Mouse (Mus musculus): Measurements from ENCODE around the gene Itgb4.

The Itgb4 gene

GRCm38 (mm10) chr11:116028177-116028865 lies 53.8 kb downstream of the Itgb4 start:
- no peak for DNase-seq (ENCODE audit: low spot score)

DNA sequence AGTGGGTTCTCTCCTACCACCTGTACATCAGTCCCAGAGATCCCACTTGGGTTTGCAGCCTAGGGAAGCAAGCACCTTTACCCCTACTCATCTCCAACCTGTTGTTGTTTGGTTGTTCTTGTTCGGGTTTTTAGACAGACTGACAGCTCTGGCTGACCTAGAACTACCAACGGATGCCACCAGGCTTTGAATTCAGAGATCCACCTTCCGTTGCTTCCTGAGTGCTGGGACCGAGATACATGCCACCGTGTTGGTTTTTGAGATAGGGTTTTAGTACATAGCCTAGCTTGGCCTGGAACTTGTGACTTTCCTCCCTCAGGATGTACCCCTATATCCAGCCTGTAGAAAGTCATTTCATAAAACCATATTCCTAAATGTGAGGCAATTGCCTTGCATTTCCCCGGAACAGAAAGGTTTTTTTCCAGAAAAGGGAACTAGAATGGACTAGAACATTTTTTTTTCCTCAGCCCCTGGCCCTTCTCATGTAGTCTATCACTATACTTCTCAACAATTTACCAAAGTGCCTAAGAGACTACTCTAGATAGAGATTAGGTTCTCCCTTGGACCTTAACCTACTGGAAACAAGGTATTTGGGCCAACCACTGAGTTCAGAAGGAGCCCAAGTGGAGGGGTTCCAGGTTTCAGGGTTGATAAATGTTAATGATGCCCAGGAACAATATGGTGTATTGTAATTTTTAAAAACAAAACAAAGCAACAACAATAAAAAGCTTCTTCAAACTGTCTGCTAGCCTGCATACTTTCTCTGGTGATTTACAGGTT lies 54.8 kb downstream of the Itgb4 start:
- DNase-seq (ENCODE audit: low spot score), result no peak

DNA sequence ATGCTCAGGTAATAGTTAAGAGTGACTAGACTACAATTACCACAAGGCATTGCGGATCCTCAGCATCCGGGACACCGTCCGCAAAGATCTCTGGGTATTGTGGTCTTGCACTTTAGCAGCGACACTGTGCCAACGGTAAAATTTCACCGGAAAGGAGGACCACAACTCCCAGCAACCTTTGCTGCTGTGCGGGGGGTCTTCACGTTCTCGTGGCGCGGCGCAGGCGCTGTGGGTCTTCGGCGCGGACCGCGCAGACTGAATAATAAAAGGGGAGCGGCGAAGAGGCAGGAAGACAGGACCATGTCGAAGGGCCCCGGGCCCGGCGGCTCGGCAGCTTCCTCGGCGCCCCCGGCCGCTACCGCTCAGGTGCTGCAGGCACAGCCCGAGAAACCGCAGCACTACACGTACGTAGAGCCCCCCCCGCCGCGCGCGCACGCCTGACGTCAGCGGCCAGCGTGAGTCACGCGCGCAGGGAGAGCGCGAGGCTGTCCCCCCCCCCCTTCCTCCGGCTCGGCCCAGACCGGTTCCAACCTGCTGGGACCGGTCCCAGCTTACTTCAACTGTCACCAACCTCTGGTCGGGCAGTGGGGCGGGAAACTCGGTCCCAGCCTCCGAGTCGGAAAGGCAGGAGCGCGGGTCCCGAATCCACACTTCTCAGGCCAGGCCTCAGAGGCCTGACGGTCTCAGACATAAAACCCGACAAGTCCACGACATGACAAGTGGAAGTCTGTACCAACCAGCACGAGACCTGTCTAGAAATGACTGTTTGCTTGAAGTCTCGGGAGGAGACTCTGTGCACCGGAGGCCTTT lies 55.8 kb downstream of the Itgb4 start, which contains the start of gene Unk:
TSS of gene Unk (plus strand) at position 235 of the 810 bp plus-strand sequence.
- peak; percentile 99 for DNase-seq (ENCODE audit: low spot score)

GRCm38 (mm10) chr11:116030898-116031845 lies 56.7 kb downstream of the Itgb4 start:
- no peak for DNase-seq (ENCODE audit: low spot score)

DNA sequence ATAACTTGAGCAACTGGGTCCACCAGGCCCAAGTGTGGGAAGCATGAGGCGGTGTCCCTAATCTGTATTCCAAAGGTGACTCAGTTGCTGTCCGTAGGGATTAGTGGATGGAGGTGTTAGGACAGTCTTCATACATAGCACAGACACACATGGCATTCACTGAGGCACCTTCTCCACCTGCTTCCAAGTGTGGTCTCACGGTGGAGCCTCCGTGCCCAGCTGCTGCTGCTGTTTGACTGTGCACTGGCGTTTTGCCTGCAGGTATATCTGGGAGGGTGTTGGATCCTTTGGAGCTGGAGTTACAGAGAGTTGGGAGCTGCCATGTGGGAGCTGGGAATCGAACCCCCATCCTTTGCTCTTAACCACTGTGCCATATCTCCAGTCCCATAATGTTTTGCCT lies 60.1 kb downstream of the Itgb4 start:
- DNase-seq (ENCODE audit: low spot score), result no peak

DNA sequence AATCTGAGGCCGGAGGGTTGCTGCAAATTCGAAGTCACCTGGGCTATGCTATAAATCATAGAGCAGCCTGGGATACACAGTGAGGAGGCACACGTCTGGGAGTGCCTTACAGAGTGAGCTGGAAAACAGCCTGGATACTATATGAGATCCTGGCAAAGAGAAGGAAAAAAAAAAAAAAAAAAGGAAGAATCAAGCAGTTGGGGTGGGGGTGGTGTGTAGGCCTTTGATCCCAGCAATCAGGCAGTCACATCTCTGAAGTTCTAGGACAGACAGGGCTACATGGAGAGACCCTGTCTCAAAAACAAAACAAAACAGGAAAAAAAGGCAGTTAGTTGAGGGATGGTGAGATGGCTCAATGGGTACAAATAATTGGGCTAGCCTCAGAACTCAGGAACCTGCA lies 62.2 kb downstream of the Itgb4 start:
- DNase-seq (ENCODE audit: low spot score), result no peak

DNA sequence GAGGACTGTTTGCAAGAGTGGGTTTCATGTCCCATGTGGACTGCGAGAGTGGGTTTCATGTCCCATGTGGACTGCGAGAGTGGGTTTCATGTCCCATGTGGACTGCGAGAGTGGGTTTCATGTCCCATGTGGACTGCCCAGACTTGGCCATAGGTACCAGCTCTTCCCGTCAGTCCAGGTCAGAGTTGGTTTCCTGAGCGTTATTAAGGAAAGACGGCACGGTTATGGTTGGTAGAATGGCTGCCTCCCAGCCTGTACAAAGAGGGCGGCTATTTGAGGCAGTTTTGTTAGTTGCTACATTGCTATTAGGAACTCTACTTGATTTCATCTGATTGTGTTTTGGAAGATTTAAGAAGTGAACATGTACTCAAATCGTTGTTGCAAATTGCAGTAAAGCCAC lies 63.3 kb downstream of the Itgb4 start:
- DNase-seq (ENCODE audit: low spot score), result no peak

DNA sequence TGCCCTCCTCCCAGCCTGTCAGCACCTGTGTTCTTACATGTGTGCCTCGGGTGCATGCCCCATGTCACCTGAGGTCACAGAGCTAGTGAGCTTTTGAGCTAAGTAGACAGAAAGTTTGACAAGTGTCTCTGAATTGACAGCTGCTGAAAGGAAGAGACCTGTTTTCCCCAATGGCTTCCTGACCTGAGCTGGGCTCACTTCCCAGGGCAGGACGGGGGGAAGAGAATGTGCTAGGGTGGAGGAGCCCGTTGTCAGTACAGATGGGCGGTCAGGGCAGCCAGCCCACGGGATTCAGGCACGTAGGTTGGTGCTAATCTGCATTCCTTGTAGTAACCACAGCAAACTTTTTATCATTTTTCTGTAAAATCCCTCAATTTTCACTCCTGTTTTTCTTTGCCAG lies 66.1 kb downstream of the Itgb4 start:
- DNase-seq (ENCODE audit: low spot score), result no peak

DNA sequence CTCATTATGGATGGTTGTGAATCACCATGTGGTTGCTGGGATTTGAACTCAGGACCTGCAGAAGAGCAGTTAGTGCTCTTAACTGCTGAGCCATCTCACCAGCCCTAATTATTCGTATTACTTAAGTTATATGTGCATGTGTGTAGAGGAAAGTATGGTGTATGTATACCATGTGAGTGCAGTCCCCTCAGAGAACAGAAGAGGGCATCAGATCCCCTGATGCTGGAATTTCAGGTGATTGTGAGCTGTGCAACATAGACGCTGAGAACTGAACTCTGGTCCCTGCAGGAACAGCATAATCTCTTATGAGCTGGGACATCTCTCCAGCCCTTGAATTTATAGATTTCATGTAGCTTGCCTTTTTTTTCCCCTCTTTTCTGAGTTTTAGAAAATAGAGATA lies 67.3 kb downstream of the Itgb4 start:
- no peak for DNase-seq (ENCODE audit: low spot score)

DNA sequence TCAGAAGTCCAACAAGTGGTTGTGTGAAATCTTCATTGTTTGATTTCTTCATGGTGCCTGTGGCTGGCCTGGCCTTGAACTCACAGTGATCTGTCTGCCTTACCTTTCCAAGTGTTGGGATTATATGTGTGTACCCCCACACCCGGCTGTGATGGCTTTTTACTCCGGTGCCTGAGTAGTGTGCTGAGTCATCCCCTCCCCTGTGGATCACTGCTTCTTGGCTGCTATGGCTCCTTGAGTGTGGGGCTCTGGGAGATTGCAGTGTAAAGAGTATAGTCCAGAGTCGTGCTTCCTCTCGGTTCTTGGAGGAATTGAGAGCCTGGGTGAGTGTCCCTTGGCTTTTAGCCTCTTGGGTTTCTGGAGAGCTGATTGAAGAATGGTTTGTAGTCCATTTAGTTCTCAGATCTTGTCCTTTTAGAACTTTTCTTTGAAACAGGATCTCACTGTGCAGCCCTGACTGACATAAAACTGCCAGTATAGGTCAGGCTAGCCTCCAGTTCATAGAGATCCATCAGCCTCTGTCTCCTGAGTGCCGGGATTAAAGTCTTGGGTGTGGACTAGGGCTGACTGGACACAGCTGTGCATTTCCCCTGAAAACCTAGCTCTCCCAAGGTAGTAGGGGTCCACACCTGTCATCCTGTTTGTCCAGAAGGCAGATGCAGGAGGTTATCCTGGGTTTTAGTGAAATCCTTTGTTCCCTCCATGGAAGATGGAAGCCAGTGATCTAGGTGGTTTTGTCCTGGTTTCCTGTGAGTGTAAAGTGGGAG lies 68.0 kb downstream of the Itgb4 start:
- DNase-seq (ENCODE audit: low spot score), result peak; percentile 27

DNA sequence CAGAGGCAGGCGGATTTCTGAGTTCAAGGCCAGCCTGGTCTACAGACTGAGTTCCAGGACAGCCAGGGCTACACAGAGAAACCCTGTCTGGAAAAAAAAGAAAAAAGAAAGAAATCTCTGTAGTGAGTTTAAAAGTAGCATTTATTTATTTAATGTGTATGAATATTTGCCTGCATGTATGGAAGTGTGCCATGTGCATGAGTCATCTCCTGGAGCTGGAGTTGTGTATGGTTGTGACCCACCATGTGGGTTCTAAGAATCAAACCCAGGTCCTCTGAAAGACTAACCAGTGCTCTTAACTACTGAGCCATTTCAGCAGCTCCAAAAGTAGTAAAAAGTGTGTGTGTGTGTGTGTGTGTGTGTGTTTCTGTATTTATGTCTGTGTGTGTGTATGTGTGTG lies 68.8 kb downstream of the Itgb4 start:
- no peak for DNase-seq (ENCODE audit: low spot score)

DNA sequence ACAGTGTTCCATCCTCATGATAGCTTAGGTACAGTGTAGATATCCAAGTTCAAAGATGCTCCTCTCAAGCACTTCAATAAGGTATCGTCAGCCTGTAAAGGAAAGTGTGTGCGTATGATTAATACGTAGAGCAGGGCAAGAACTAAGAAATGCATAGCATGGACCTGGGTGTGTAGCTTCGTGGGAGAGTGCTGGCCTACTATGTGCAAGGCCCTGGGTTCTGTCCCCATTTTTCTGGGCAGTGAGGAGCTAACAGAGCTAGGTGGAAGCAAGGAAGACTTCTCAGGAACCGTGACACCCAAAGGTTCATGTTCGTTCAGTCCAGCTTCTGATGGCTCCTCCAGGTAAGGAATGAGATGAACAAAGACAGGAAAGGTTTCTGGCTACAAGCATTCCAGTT lies 70.7 kb downstream of the Itgb4 start:
- no peak for DNase-seq (ENCODE audit: low spot score)

DNA sequence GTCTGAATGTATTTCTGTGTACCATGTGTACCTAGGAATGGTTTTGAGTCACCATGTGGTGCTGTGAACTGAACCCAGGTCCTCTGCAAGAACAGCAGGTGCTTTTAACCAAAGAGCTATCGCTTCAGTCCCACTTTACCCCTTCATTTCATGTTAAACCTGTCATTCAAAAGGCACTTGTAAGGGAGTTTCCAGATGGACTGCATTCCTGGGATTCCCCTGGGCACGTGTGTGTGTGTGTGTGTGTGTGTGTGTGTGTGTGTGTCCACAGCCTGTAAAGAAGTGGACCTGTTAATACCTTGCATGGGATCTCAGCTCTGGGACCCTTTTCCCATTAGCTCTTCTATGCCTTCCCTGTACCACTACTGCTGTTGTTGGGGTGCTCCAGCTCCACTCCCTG lies 75.1 kb downstream of the Itgb4 start:
- DNase-seq (ENCODE audit: low spot score), result no peak

GRCm38 (mm10) chr11:116050196-116050595 lies 75.7 kb downstream of the Itgb4 start:
- no peak for DNase-seq (ENCODE audit: low spot score)

DNA sequence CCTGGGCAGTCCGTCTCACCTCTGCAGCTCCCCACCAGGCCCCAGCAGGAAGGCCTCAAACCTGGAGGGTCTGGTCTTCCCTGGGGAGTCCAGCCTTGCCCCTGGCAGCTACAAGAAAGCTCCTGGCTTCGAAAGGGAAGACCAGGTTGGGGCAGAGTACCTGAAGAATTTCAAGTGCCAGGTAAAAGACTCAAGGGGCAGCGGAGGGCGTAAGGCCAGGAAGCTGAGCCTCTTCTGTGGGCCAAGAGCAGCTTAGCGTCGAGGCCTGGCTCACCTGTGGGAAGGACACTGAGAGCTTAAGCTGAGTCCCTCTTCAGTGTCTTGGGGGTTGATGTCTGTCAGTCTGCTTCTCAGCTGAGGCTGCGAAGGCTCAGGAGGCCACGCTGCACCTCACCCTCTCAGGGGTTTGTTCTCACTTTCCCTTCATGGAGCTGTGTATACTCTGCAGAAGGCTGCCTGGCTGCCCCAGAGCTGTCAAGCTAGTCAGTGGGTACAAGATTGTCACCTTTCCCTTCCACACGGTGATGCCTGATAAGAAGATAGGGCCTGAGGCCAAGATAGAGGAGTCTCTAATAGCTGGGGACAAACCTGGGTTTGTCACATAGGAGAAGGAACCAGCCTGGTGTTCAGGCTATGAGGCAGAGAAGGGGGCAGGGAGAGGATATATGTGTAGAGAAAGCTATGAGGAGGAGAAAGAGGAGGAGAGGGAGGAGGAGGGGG lies 79.2 kb downstream of the Itgb4 start:
- DNase-seq (ENCODE audit: low spot score), result no peak

DNA sequence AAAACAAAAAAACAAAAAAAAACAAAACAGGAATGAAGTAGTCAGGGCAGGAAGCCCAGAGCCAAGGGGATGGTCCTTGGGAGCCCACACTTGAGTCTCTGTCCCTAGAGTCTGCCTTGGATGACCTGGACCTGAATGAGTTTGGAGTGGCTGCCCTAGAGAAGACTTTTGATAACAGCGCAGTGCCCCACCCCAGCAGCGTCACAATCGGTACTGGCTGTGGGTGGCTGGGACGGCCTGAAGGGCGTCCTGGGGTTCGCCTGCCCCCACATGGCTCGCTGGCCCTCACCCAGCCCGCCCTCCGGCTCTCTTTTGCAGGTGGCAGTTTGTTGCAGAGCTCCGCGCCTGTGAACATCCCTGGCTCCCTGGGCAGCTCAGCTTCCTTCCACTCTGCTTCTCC lies 81.4 kb downstream of the Itgb4 start:
- DNase-seq (ENCODE audit: low spot score), result no peak

GRCm38 (mm10) chr11:116057237-116057881 lies 82.8 kb downstream of the Itgb4 start:
- no peak for DNase-seq (ENCODE audit: low spot score)
